Mouse (Mus musculus): ENCODE measurements around the gene Fxyd4. TPM values are rescaled to one million over a fixed set of nuclear protein-coding genes. Genes with fewer than 3 reads are reported as not detected.
A peak's percentile ranks its signal among the peaks of the same experiment; 100 is the strongest.

Fxyd4 gene
- polyA plus RNA-seq (2017; shearing (Covaris generic)), result 10 to 100 TPM in 1 of 2 experiments, 1 to 10 TPM in 1; 7.6 to 14.3 TPM

DNA sequence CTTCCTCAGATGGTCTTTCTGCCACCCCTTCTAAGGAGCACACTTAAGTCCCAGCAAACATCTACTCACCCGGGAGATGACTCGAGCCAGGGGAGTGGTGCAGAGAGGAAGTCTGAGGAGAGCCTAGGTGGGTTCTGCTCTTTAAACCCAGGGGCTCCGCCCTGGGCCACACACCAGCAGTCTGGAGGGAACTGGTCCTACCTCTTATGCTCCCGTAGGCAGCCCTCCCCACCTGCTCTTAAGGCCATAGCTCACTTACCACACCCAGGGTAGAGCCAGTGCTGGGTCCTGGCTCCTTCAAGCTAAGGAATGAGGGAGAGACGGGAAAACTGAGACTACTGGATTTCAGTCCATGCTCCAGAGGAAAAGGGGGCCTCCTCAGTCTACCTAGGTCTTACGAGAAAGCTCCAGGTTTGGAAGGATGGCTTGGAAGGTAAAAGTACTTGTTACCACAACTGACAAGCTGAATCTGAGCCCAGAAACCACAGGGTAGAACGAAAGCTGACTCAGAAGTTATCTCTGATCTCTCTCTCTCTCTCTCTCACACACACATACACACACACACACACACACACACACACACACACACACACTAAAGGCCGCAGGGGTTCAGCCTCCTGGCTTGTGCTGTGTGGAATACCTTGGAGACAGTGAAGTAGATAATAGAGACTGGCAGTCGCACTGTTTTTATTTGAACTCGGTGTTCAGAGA is at the start of gene Fxyd4:
TSS of gene Fxyd4 (minus strand) at position 471 of the 711 bp plus-strand sequence.
- peak; percentile 67 for ATAC-seq

DNA sequence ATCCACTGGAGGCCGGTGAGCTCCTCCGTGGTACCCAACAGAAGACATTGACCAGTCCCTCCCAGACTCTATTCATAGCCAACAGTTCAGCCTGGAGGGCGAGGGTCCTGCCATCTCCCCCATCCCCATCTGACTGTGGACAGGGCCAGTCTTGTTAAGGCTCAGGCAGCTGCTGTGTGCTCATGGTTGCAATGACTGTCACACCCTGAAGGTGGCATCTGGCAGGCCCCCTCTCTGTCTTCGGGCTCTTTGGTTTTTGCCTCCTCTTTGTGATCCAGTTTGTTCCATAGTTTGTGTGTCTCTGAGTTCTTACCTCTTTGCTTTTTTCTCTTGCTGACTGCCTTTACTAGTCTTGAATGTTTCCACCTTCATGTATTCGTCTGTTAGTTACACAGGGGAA is 49.7 kb upstream of the Fxyd4 start:
- no peak for ATAC-seq

DNA sequence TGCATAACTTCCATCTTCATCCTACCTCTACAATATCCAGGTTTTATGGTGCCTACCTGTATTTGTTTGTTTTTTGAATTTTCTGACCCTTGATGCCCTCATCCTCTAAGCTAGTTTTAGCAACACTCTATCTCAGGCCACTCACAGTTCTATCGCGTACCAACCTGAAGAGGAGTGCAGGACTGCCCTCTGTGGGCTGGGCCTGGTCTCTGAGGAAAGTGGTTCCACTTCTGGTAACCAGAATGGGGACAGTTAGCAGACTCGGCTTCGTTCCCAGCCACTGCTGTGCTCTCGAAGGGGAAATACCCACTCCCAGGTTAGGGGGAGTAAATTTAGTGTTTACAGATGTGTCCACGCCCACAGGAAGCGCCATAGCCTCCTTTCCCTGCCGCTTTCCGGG is 29.2 kb upstream of the Fxyd4 start:
- peak; percentile 61 for ATAC-seq

DNA sequence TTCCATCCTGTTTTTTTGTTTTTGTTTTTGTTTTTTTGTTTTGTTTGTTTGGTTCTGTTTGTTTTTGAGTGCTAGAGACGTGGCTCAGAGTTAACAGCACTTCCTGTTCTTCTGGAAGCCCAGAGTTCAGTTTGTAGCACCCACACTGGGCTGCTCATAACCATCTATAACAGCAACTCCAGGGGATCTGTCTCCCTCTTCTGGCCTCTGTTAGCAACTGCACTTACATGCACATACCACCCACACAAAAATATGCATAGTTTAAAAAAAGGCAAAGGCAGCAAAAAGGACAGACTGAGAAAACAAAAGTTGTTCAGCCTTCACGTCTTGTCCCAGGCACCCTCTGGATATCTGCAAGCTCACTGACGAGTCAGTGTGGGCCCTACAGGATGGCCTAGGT is 25.7 kb upstream of the Fxyd4 start:
- ATAC-seq, result no peak

DNA sequence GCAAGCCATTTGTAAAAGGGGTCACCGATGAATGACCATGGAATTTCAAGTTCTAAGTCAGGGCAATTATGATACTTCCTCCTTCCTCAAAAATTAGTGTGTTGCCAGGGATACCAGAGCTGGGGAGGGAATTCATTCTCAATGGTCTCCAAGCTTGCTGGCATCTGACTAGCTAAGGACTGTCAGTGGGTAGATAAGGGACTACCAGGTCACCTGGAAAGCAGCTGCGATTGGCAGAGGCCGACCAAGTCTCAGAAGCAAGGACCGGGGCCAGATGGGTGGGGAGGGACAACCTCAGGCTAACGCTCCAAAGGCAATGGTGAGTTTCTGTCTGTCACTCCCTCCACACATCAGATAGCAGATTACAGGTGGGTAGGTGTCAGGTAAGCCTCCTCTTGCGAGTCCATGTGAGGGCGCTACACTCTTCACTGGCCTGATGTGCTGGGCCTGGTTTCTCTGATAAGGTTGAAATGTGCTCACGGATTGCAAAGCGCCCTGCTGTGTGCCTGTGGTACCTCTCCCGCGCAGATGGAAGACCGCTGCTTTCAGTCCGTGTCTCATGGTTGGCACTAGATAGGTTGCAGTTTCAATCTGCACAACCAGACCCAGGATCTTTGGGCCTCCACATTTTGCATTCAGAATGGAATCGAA is 19.5 kb upstream of the Fxyd4 start:
- no peak for ATAC-seq

DNA sequence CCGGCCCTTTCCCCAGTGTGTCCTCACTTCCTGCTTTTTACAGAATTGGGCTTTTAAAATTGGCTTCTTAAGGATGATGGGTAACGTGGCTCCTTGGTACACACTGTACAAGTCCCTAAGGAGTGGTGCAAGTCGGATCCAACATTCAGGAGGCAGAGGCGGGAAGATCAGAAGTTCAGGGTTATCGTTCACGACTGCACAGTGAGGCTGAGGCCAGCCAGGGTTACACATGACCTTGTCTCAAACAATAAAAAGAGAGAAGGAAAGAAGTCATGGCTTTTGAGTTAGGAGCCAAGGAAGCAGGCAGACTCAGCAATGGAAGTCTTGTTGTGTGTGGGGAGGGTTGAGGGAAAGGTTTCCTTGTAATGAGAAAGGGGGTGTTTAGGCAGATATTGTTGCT is 18.7 kb upstream of the Fxyd4 start:
- no peak for ATAC-seq

DNA sequence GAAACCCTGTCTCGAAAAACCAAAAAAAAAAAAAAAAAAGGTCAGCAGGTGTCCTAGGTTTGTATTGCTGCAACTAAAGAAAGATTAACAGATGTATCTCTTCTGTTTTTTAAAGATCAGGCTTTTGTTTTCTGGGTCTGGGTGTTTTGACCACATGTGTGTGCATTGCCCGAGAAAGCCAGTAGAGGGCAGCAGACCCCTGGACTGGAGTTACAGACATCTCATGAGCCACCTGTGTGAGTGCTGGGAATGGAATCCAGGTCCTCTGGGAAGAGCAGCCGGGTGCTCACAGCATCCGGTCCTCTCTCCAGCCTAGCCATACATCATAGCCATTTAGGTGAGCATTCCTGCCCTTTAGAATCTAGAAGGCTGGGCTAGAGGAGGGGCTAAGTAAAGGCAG is 14.8 kb upstream of the Fxyd4 start:
- ATAC-seq, result no peak

DNA sequence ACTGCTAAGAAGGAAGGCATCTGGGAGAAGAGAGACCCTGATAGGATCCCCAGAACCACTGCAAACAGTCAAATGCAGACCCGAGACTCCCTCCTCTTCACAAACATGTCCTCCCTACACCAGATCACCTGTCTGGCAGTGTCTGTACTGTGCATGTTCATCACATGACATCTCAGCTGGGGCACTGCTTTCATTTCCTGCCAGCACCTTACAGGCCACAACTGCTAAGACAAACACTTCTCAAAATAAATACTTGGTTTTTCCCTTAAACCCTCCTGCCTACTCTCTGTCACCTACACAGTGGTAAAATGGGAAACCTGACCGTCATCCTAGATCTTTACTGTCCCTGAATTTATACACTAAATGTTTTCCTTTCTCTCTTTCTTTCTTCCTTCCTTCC is 6.4 kb upstream of the Fxyd4 start:
- ATAC-seq, result peak; percentile 71

DNA sequence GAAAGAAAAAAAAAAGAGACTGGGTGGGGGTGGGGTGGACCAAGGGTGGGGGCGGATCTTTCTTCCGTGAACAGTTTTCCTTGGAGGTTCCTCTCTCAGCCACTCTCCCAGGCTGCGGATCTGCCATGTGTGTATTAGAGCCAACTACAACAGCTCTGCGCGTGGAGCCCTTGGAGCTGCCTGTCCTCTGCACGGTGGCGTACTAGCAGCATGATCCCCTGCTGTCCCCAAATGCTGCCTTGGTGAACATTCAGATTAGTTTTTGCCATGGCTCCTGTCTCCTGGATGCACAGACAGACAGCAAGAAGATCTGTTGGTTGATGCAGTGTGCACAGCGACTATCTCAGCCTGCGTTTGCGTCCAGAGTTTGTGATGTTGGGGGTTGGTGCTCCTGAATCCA is 5.3 kb upstream of the Fxyd4 start:
- ATAC-seq, result no peak

DNA sequence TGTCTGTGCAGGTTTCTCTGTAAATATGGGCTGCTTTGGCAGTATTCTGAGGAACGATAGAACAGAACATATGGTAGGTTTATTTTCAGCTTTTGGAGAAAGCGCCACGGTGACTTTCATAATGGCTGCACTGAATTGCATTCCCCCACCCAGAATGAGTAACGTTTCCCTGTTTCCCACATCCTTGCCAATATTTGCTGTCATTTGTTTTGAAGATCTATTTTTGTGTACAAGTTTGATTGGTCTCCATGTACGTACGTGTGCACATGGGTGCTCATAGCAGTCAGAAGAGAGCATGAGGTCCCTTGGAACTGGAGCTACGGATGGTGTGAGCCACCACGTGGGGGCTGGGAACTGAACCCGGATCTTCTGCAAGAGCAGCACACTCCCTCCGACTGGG is 1.5 kb upstream of the Fxyd4 start:
- no peak for ATAC-seq

DNA sequence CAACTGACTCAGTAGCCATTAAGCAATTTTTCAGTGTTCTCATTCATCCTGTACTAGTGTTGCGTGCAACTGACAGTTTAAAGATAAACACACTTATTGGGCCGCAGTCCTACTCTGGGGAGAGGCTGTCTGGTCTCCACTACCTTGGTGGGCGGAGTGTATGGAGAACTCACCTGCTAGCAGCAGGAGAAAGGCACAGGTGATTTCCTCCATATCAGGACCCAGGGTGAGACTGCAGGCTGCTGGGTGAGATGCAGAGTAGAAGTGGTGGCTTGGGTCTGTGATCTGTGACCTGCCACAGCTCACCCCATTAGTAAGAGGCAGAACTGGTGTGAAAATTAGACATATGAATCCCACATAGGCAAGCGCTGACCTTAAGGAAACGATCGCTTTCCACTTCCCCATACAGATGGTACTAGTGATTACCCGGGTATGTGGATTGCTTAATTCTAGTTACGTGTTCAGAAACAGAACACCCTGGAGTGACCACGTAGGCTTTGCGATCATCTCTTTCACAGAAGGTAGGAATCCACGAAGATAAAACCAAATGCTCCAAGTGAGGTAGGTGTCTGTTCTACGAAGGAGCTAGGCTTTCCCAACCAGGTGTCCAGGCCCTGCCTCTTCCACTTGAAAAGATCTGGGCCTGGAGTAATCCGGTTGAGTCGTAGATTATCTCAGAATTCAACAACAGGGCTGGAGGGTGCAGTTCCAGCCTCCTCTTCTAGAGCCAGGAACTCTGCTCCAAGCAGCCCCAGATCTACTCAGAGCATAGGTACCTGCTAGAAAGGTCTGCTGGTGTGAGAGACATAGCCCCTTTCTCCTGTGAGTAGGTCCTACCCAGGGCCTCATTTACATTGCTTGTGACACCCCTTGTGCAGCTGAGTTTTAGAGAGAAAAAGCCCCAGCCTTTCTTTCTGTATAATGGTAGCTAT is 1.5 kb downstream of the Fxyd4 start:
- no peak for ATAC-seq

DNA sequence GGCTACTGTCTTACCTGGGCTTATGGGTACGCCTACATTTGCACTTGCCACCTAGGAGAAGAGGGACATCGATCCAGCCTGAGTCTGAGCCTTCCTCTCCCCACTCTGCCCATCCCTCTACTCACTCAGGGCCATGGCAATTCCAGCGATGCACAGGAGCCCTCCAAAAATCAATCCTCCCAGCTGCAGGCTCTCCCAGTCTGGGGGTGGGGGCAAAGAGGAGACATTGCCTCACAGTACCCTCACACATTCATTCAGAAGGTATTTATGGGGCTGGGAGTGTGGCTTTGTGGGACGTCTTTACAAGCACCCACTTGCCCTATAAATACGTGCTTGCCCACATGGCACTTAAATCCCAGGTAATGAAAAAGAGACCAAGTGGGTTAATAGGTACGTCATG is 3.2 kb downstream of the Fxyd4 start:
- ATAC-seq, result no peak

DNA sequence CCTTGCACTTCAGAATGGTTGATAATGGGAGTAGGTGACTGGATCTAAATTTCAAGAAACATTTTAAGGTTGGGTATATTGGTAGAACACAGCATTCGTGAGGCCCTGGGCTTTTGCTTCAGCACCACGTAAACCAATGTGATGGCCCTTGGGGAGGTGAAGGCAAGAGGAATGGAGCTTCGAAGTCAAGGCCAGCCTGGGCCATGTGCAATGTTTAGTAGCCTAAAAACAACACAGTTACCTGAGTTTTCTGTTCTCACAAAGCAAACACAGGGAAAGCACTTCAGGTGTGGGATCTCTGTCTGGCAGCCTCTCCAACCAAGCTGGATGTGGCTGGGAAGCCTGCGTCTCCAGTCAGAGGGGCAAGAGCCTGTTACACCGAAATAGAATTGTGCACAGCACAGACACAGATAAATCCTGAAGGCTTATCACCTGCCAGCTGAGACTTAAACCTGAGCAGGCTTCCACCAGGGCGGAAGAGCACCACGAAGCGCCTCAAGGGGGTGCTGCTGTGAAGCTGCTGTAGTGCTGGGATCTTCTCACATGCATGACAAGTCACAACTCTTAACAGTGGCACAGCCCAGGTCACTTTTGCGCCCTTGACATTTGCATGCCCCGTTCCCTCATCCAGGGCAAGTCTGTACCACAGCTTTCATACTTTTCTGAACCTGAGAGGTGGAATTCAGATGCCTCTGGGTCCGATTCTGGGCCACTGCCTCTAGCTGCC is 5.0 kb downstream of the Fxyd4 start:
- peak; percentile 40 for ATAC-seq

DNA sequence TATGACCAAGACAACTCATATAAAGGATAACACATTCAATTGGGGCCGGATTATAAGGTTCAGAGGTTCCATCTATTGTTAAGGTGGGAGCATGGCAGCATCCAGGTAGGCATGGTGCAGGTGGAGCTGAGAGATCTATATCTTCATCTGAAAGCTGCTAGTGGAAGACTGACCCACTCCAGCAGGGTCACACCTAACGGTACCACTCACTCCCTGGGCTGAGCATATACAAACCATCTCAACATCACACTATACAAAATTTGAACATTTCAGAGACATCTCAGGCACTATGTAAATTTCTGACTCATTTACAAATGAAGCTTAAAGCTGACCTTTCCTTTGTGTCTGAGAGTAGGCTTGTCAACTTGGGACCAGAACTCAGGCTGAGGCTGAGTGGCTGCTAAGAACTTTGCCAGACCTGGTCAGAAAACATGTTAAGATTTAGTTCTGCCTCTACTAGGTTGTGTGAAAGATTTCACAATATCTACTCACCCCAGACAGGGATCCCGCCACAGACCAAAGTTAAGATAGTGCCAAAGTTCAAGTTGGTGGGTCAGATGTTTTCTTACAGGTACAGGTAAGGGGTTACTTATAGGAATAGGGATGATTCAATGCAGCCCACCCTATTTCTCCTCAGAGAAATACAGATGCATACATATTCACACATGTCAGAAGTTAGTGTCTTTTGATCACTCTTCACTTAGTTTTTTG is 7.4 kb downstream of the Fxyd4 start:
- no peak for ATAC-seq

DNA sequence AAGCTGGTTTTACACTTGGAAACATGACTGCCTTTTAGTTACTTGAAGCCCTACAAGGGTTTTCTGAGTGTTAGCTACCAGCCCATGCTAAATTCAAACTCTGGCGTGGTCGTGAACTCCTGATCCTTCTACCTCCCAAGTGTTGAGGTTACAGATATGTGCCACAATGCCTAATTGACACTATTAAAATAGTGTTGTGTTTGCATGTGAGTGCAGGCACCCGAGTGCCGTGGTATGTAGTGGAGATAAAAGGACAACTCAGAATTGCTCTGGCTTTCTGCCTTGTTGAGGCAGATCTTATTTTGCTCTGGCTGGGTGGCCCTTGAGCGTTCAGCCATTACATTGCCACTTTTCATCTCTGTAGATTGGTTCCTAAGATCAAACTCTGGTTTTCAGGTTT is 8.7 kb downstream of the Fxyd4 start:
- no peak for ATAC-seq

DNA sequence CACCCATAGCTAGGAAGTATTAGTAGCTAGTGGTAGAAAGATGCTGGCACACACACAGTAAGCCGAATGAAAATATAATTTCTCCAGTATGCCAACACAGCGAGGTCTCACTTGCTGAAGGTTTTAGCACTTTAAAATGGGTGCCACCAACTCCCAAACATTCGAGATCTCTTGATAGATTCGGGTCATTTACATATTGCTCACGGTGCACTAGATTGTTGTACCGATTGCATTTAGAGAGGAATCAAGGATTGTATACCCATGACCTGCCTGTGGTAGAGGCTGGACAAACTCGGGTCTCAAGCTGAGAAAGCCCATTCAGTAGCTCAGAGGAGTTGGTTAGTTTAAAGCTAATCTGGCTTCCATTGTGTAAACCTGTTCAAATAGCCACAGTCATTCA is 9.5 kb downstream of the Fxyd4 start:
- no peak for ATAC-seq

DNA sequence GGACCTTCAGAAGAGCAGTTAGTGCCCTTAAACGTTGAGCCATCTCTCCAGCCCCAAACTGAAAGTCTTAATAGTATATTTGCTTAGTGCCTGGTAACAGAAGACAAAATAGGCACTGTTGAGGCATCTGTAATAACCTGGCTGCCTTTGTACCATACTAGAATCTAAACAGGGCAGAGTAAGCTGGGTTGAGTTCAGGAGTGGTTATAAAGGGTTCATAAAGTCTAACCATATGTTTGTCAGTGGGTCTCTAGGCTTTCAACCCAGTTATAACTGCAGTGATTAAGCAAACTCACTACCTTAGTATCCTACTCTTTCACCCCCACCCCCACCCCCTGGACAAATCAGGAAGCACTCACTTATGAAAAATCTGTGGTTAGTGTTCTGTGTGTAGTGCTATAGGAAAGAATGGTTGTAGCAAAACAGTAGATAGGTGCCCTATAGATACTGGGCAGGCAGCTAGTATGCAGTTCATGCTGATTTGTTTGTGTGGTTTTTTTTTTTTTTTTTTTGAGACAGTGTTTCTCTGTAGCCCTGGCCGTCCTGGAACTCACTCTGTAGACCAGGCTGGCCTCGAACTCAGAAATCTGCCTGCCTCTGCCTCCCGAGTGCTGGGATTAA is 10.5 kb downstream of the Fxyd4 start:
- no peak for ATAC-seq

DNA sequence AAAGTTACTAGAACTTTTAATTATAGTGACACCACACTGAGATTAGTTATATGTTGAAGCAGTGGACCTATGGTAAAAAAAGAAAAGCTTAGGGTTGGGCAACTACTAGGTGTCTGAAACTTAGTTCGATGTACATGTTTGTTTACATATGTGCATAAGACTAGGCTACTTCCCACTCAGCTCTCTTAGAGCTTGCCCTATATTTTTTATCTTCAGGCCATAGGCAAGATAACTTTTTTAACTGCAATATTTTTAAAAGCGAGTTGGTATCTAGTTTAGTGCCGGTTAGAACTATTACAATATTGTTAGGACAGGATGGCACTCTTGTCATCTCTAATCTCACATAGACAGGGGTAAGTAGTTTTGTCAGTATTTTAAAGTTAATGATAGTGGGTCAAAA is 15.5 kb downstream of the Fxyd4 start:
- no peak for ATAC-seq

DNA sequence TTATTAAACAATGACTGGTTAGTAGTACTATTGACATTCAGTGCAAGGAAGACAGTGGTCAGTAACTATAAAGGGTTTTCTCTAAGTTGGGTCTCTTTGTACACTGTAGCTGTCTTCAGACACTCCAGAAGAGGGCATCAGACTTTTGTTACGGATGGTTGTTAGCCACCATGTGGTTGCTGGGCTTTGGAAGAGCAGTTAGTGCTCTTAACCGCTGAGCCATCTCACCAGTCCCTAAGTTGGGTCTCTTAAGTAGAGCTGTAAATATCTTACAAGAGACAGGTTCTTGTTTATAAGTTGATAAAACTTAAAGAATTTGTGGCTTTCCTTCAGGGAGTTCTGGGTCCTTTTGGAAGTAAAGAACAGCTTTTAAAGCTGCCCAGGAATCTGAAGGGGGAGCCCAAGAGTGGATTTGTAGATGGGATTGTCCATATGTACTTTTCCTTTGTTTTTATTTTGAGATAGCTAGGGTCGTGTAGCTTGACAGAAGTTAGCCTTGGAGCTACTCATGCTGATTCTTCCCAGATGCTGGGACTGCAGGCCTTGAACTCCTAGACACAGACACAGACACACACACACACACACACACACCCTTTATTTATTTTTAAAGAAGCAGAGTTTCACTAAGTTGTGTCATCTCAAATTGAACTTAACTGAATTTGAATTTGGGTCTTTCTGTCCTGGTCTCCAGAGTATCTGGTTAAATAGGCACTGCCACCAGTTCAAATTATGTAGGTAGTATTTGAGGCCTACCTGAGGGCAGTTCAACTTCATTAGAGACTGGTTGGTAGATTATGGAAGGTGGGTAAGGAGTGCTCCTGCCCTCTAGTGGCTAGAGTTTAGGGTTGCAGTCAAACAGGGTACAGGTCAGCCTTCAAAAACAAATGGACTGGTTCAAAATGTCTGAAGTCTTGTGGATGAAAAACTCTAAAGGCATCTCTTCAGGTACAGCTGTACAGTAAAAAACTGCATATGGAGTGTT is 16.5 kb downstream of the Fxyd4 start:
- ATAC-seq, result peak; percentile 32

DNA sequence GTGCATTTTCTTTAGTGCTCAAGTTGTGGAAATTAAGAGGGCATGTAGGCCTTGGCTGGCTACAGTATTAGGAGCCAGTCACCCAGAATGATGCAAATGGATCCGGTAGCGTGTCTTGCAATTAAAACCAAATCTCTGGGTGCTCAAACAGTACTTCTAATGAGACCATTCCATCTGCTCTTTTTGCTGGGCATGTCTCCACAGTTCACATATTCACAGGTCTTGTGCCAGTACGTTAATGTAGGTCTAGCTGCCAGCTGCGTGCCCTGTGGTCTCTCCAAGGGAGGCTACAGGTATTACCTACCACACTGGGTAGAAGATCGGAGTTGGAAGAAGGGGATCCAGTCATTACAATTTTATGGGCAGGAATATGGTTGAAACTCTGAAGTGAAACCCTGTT is 19.4 kb downstream of the Fxyd4 start:
- ATAC-seq, result no peak

Measured in CD4-positive, CD25-positive, alpha-beta regulatory T cell, adult 4 months (primary cell).